Mouse (Mus musculus): Measurements from ENCODE around the gene Ptgds.

DNA sequence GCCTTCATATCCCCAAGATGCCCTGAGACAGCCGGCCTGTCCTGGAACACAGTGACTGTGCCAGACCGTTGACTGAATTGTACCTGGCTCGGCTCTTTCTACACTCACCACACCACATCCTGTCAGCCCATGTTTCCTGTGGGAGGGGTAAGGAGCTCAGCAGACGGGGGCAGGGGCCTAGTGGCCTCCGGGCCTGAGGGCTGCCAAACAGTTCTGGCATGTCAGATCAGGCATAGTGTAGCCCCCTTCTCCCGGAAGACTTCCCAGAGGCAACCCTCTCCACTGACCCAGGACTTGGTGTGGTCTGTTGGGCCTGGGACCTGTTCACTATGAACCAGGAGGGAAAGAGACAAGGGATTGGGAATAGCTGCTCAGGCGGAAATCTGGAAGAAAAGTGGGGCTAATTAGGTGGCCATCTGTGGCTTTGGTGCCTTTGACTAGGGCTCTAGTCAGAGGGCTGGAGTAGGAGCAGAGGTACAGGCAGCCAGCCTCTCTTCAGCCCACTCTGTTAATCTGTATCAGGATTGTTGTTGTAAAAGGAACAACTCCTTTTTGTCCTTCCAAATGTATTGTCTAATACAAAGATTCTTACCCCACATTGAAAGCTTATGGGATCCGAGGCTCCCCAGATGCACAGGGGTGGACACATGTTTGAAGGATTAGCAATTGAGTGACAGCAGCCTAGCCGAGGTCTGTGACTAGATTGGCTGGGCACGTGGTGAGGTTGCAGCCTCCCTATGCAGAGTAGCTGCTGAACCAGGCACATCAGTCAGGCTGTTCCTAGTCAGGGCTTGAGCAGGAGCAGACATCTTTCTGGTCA, 3.8 kb downstream of the Ptgds start:
- no peak for TF ChIP-seq CTCF (IDR thresholded peaks at IDR 0.05; ENCODE audit: low read depth)
- TF ChIP-seq EP300 (IDR thresholded peaks at IDR 0.05; ENCODE audit: low read depth): no peak
